Mouse (Mus musculus) forelimb bud, embryonic 11.5 days (tissue): Measurements from ENCODE around the gene Tuba1b.

Source experiments
- DNase-seq: peaks from one replicate; pipeline ENCODE4 v3.0.0-alpha.2; 2012; ENCODE audit warnings: low read depth, low spot score

Gene Tuba1b

GRCm38 (mm10) chr15:98891907-98892606, 42.3 kb downstream of the Tuba1b start:
- peak; percentile 78 for DNase-seq

GRCm38 (mm10) chr15:98891198-98891742, 43.1 kb downstream of the Tuba1b start:
- DNase-seq = no peak

DNA sequence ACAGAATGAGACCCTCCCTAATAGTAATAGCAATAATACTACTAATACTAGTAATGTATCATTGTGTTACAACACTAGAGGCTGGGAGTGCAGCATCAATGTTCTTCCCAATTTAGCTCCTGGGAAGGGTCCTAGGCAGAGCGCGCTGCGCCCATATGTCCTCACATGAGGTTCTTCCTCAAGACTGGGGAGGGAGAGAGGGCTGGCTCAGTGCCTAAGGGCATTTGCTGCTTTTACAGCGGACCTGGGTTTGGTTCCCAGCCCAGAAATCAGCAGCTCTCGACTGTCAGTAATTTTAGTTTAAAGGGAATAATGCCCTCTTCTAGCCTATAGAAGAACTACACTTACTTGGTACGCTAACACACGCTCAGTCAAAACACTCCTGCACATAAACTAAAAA, 46.8 kb downstream of the Tuba1b start:
- no peak for DNase-seq

- no peak for DNase-seq
These were observed 47.5 kb downstream of the Tuba1b start for GRCm38 (mm10) chr15:98886667-98887387.

GRCm38 (mm10) chr15:98884106-98884505, 50.3 kb downstream of the Tuba1b start:
- no peak for DNase-seq

- no peak for DNase-seq
These were observed 50.7 kb downstream of the Tuba1b start for GRCm38 (mm10) chr15:98883661-98884060.

DNA sequence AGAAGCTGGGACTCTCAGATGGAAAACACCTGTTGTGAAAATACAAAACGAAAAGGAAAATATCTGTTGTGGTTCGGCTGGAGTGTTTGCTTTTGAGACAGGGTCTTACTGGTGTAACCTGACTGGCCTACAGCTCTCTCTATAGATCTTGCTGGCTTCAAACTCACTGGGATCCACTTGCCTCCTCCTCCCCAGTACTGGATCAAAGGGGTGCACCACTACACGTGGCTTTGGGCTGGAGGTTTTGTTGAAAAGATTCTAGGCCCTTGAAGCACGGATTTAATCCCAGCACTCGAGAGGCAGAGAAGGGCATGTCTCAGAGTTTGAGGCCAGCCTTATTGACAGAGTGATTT, 52.7 kb downstream of the Tuba1b start:
- DNase-seq = no peak
